Mouse (Mus musculus) spleen, adult 2 months (tissue): ENCODE measurements around the gene 4930539E08Rik.

Experiments used
- CTCF ChIP-seq: fragments of 200-500 bp; IDR thresholded peaks from 2 replicates; pipeline ENCODE4 v1.5.1; 2011; ENCODE audit warnings: mild to moderate bottlenecking, inconsistent platforms; ENCODE audit not compliant: insufficient read depth, insufficient read length, insufficient replicate concordance; ENCODE audit errors: extremely low read depth
- POLR2A ChIP-seq: fragments of 200-500 bp; IDR thresholded peaks from 2 replicates; pipeline ENCODE4 v1.6.1; 2011; ENCODE audit warnings: low read depth, low read length, inconsistent platforms

GRCm38 (mm10) chr17:28895217-28895875 lies 19.8 kb downstream of the 4930539E08Rik start:
- TF ChIP-seq CTCF (no peak), POLR2A (no peak)
